16 mouse cellular contexts compared by ENCODE assay signal in genomic region chr1:34635711-34636110, GRCm38 (mm10). TPM values are rescaled to one million over a fixed set of nuclear protein-coding genes. Genes with fewer than 3 reads are reported as not detected.
"Had no signal": no experiment of that assay in that cellular context is flagged by ENCODE, and none has a peak within 500 bp of the region (broad histone marks: within the 10 kb centered on the region; RNA-seq: fewer than 3 reads in every experiment).

No protein-coding gene starts in this region.

- H3K36me3 ChIP-seq: limb, embryonic 13.5 days; midbrain, embryonic 13.5 days; neural tube, embryonic 15.5 days had no signal

- DNase-seq: kidney, postnatal 36 days; layer of hippocampus, adult 9-11 months; layer of hippocampus, postnatal 36 days; lung, adult 18-20 months; right cerebral cortex, adult 18-20 months; right cerebral cortex, postnatal 25 days; thymus, postnatal 14 days had no signal

- H3K4me3 ChIP-seq: limb, embryonic 13.5 days; midbrain, embryonic 13.5 days; myocyte; neural tube, embryonic 15.5 days had no signal

- H3K27ac ChIP-seq: kidney, postnatal 0 days; limb, embryonic 13.5 days; liver, embryonic 14.5 days; midbrain, embryonic 13.5 days; neural tube, embryonic 15.5 days; stomach, postnatal 0 days had no signal

- H3K27me3 ChIP-seq: limb, embryonic 13.5 days; midbrain, embryonic 13.5 days; neural tube, embryonic 15.5 days had no signal

- H3K4me1 ChIP-seq: limb, embryonic 13.5 days; midbrain, embryonic 13.5 days; neural tube, embryonic 15.5 days had no signal

RNA-seq across cellular contexts. Expression of gene Amer3, which starts 56.3 kb away (rescaled TPM):
- total RNA-seq: liver, adult 2 months; megakaryocyte progenitor cell, adult 5-6 weeks had no signal
- polyA plus RNA-seq: kidney, postnatal 0 days; liver, adult 2 months; liver, embryonic 14.5 days; myocyte had no signal
